Mouse (Mus musculus): Measurements from ENCODE around the gene Runx1. TPM values are rescaled to one million over a fixed set of nuclear protein-coding genes. Genes with fewer than 3 reads are reported as not detected.

The Runx1 gene
- polyA plus RNA-seq, 1 experiment = 4.3 TPM

DNA sequence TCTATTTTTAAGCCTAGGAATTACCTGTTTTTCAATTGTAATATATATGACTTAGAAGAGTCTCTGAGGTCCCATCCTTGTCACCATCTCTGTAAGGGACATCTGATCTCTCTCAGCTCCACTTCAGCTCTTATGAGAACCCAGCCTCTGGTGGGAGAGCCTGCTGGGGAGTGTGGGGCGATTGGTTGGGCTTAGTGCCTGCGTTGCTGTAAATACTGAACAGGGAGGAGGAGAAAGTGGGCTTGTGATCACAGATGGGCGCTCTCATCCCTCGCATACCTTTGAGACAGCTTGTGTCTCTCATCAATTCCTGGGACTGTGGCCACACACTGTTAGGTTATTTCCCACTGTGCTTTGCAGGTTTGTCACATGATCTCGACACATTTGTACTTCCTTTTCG, 35.3 kb downstream of the Runx1 start:
- Histone ChIP-seq H3K4me3 (replicated peaks) (no peak overlapping the region), H3K36me3 (ENCODE audit: control insufficient read depth) (peaks cover 11% of the 10 kb centered on the region)

GRCm38 (mm10) chr16:92789840-92790239, 36.1 kb downstream of the Runx1 start:
- H3K4me1 ChIP-seq (ENCODE audit: control insufficient read depth) = peaks cover 50% of the 10 kb centered on the region
- no peaks in the 10 kb centered on the region for H3K27me3 ChIP-seq (ENCODE audit: control insufficient read depth)
- H3K4me3 ChIP-seq (replicated peaks) = no peak overlapping the region
- TF ChIP-seq TAL1 (IDR thresholded peaks at IDR 0.05; ENCODE audit: low read length) (no peak), GATA1 (IDR thresholded peaks at IDR 0.05; ENCODE audit: low read length) (no peak)
- no peaks in the 10 kb centered on the region for H3K9me3 ChIP-seq (ENCODE audit: control insufficient read depth, low read length)
- peaks cover 15% of the 10 kb centered on the region for H3K36me3 ChIP-seq (ENCODE audit: control insufficient read depth)

More for the DNA sequence above, 35.3 kb downstream of the Runx1 start:
- peaks cover 50% of the 10 kb centered on the region for H3K4me1 ChIP-seq (ENCODE audit: control insufficient read depth)
- no peak for TF ChIP-seq GATA1 (IDR thresholded peaks at IDR 0.05; ENCODE audit: low read length)
- TF ChIP-seq TAL1 (IDR thresholded peaks at IDR 0.05; ENCODE audit: low read length) = no peak
- H3K9me3 ChIP-seq (ENCODE audit: control insufficient read depth, low read length) = no peaks in the 10 kb centered on the region
- no peaks in the 10 kb centered on the region for H3K27me3 ChIP-seq (ENCODE audit: control insufficient read depth)

DNA sequence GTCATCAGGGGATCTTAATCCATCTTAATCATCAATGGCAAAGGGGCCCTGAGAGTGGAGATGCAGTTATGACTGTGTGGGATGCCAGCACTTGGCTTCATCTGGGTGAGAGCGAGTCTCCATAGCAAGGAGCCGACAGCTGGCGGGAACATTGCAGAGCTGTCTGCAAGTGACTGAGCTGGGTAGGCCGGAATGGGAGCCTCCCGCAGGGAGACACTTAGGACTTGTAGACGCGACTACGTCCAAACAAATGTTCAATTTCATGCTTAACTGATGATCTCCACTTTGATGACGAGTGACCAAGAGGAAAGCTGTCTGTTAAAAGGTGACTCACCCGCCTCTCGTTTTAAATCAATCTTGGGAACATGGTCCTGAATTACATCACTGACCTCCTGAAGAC, 37.5 kb downstream of the Runx1 start:
- H3K27me3 ChIP-seq (ENCODE audit: control insufficient read depth) = no peaks in the 10 kb centered on the region
- peaks cover 16% of the 10 kb centered on the region for H3K36me3 ChIP-seq (ENCODE audit: control insufficient read depth)
- no peaks in the 10 kb centered on the region for H3K9me3 ChIP-seq (ENCODE audit: control insufficient read depth, low read length)
- no peak overlapping the region for H3K4me3 ChIP-seq (replicated peaks)
- TF ChIP-seq GATA1 (IDR thresholded peaks at IDR 0.05; ENCODE audit: low read length) (no peak), TAL1 (IDR thresholded peaks at IDR 0.05; ENCODE audit: low read length) (no peak)
- peaks cover 43% of the 10 kb centered on the region for H3K4me1 ChIP-seq (ENCODE audit: control insufficient read depth)

GRCm38 (mm10) chr16:92786883-92787321, 39.0 kb downstream of the Runx1 start:
- Histone ChIP-seq H3K4me3 (replicated peaks) (no peak overlapping the region), H3K9me3 (ENCODE audit: control insufficient read depth, low read length) (no peaks in the 10 kb centered on the region), H3K4me1 (ENCODE audit: control insufficient read depth) (peaks cover 41% of the 10 kb centered on the region), H3K36me3 (ENCODE audit: control insufficient read depth) (peaks cover 16% of the 10 kb centered on the region), H3K27me3 (ENCODE audit: control insufficient read depth) (no peaks in the 10 kb centered on the region)
- TF ChIP-seq GATA1 (IDR thresholded peaks at IDR 0.05; ENCODE audit: low read length) (no peak), TAL1 (IDR thresholded peaks at IDR 0.05; ENCODE audit: low read length) (no peak)

DNA sequence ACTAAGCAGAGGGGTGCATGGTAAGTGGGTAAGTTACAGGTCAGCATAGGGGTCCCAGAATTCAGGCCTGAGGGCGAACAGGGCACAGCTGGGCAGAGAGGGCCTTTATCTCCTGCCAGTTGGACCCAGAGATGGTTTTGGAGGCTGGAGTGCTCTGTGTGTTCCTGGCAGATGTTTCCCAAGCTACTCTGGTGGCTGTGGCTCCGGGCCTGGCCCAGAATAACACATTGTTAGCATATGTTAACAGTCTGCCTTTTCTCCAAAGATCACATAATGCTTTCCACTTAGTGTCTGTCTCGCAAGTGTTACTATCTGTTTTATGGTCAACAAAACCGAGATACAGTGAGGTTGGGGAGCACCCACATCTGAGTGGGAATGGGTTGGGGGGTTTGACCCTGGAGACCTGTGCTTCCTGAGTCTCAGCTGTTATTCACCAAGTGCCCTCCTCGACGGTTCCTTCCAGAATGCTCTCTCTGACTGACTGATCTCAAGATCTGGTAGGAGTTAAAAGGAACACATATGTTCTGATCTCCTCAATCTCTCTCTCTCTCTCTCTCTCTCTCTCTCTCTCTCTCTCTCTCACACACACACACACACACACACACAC, 39.6 kb downstream of the Runx1 start:
- peaks cover 16% of the 10 kb centered on the region for H3K36me3 ChIP-seq (ENCODE audit: control insufficient read depth)
- no peaks in the 10 kb centered on the region for H3K27me3 ChIP-seq (ENCODE audit: control insufficient read depth)
- TF ChIP-seq TAL1 (IDR thresholded peaks at IDR 0.05; ENCODE audit: low read length) (no peak), GATA1 (IDR thresholded peaks at IDR 0.05; ENCODE audit: low read length) (no peak)
- peaks cover 40% of the 10 kb centered on the region for H3K4me1 ChIP-seq (ENCODE audit: control insufficient read depth)
- H3K9me3 ChIP-seq (ENCODE audit: control insufficient read depth, low read length) = no peaks in the 10 kb centered on the region
- H3K4me3 ChIP-seq (replicated peaks) = no peak overlapping the region

DNA sequence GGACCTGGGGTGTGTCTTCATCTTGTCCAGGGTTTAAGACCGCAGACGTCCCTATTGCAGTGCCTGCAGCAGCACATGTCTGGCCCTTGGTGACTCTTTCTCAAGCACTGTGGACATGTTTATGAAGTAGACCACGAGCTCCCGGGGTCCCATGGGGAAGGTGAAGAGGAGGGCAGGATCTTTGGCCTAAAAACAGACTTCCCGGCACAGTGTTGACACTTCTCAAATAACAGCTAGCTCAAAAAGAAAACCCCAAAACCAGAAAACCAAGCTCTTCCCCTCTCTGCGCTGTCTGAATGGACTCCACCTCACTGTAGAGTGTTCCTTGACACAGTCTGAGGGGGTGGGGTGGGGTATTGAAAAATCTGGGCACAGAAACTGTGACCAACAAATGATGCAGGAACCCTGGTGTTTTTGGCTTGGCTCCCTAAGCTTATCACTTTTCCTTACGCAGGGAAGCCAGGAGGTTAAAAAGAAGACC, 42.3 kb downstream of the Runx1 start:
- Histone ChIP-seq H3K27me3 (ENCODE audit: control insufficient read depth) (no peaks in the 10 kb centered on the region), H3K4me3 (replicated peaks) (no peak overlapping the region), H3K36me3 (ENCODE audit: control insufficient read depth) (peaks cover 16% of the 10 kb centered on the region), H3K9me3 (ENCODE audit: control insufficient read depth, low read length) (no peaks in the 10 kb centered on the region), H3K4me1 (ENCODE audit: control insufficient read depth) (peaks cover 38% of the 10 kb centered on the region)
- TF ChIP-seq GATA1 (IDR thresholded peaks at IDR 0.05; ENCODE audit: low read length) = no peak
- TF ChIP-seq TAL1 (IDR thresholded peaks at IDR 0.05; ENCODE audit: low read length) = no peak

- TF ChIP-seq TAL1 (IDR thresholded peaks at IDR 0.05; ENCODE audit: low read length) (no peak), GATA1 (IDR thresholded peaks at IDR 0.05; ENCODE audit: low read length) (no peak)
- Histone ChIP-seq H3K36me3 (ENCODE audit: control insufficient read depth) (peaks cover 10% of the 10 kb centered on the region), H3K27me3 (ENCODE audit: control insufficient read depth) (no peaks in the 10 kb centered on the region), H3K4me3 (replicated peaks) (no peak overlapping the region), H3K9me3 (ENCODE audit: control insufficient read depth, low read length) (no peaks in the 10 kb centered on the region), H3K4me1 (ENCODE audit: control insufficient read depth) (peaks cover 35% of the 10 kb centered on the region)
Measured at GRCm38 (mm10) chr16:92782408-92782807, 43.5 kb downstream of the Runx1 start.

DNA sequence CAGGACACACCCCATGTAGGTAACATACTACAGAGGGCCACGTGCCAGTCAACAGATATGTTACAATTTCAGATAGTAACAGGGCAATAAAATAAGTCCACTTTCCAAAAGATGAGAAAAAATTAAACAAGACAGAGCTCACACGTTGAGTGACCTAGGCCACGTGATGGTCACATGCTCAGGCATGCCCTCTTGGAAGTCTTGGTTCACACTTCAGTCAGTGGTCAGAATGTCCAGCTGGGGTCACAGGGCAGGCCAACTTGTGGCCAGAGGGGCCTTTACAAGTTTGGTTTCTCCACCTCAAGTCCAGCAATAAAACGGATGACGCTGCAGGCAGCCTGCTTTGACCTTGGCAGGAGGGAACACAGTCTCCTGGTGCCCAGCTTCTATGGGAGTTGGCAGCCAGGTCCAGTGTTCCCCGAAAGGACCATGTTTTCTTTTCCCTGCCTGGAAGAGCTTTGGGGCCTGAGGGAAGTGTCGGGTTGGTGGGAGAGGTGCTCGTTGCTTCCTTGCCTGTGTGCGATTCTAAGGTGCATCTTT, 46.0 kb downstream of the Runx1 start:
- H3K27me3 ChIP-seq (ENCODE audit: control insufficient read depth) = no peaks in the 10 kb centered on the region
- peaks cover 18% of the 10 kb centered on the region for H3K4me1 ChIP-seq (ENCODE audit: control insufficient read depth)
- TF ChIP-seq GATA1 (IDR thresholded peaks at IDR 0.05; ENCODE audit: low read length) (no peak), TAL1 (IDR thresholded peaks at IDR 0.05; ENCODE audit: low read length) (no peak)
- H3K4me3 ChIP-seq (replicated peaks) = no peak overlapping the region
- peaks cover 5% of the 10 kb centered on the region for H3K36me3 ChIP-seq (ENCODE audit: control insufficient read depth)
- no peaks in the 10 kb centered on the region for H3K9me3 ChIP-seq (ENCODE audit: control insufficient read depth, low read length)

DNA sequence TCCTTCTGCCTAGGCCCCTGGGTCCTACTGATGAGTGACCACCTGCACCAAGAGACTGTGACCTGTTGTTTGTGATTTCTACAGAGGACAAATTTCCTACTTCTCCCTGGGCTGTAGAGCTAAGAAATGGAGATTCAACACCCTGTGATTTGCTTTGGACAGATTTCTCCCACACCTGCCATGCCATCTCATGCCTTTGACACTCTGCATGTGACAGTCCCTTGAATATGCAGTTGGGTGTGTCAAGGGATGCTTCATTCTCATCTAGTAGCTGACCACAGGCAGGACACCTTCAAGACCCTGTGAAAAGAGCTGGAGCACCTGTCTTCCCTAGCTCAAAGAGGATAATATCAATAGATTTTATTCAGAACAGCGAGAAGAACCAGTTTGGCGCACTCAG, 46.8 kb downstream of the Runx1 start:
- Histone ChIP-seq H3K27me3 (ENCODE audit: control insufficient read depth) (no peaks in the 10 kb centered on the region), H3K4me3 (replicated peaks) (no peak overlapping the region), H3K36me3 (ENCODE audit: control insufficient read depth) (peaks cover 5% of the 10 kb centered on the region), H3K4me1 (ENCODE audit: control insufficient read depth) (peaks cover 14% of the 10 kb centered on the region), H3K9me3 (ENCODE audit: control insufficient read depth, low read length) (peaks cover 4% of the 10 kb centered on the region)
- TF ChIP-seq GATA1 (IDR thresholded peaks at IDR 0.05; ENCODE audit: low read length) = no peak
- no peak for TF ChIP-seq TAL1 (IDR thresholded peaks at IDR 0.05; ENCODE audit: low read length)

Data from erythroblast, embryonic 14.5 days (primary cell).